Mouse (Mus musculus) forebrain, embryonic 13.5 days (tissue): Measurements from ENCODE around the gene Ccdc105. TPM values are rescaled to one million over a fixed set of nuclear protein-coding genes. Genes with fewer than 3 reads are reported as not detected.

ENCODE experiments used
- ATAC-seq: fragments of 200-750 bp; cut with Nextera tagmentation; 2 replicates; pipeline ENCODE4 v1.8.0; 2017
- H3K27ac ChIP-seq: fragments of 300-500 bp; sonication (generic); 2 replicates; pipeline ENCODE4 v1.5.1; 2015; ENCODE audit warnings: inconsistent platforms, mild to moderate bottlenecking, moderate library complexity
- H3K27me3 ChIP-seq: fragments of 300-500 bp; sonication (generic); 2 replicates; pipeline ENCODE4 v1.6.1; 2015; ENCODE audit warnings: mild to moderate bottlenecking, inconsistent platforms
- H3K36me3 ChIP-seq: fragments of 300-500 bp; sonication (generic); 2 replicates; pipeline ENCODE4 v1.6.1; 2015; ENCODE audit warnings: mild to moderate bottlenecking, inconsistent platforms; ENCODE audit not compliant: poor library complexity, severe bottlenecking
- H3K4me1 ChIP-seq: fragments of 300-500 bp; sonication (generic); 2 replicates; pipeline ENCODE4 v1.6.1; 2015; ENCODE audit warnings: inconsistent platforms
- H3K4me2 ChIP-seq: fragments of 300-500 bp; sonication (generic); 2 replicates; pipeline ENCODE4 v1.6.1; 2015; ENCODE audit warnings: inconsistent platforms, mild to moderate bottlenecking, moderate library complexity
- H3K4me3 ChIP-seq: fragments of 300-500 bp; sonication (generic); 2 replicates; pipeline ENCODE4 v1.5.1; 2015; ENCODE audit warnings: mild to moderate bottlenecking, inconsistent platforms
- H3K9ac ChIP-seq: fragments of 300-500 bp; sonication (generic); 2 replicates; pipeline ENCODE4 v1.6.1; 2015; ENCODE audit warnings: mild to moderate bottlenecking, inconsistent platforms
- H3K9me3 ChIP-seq: fragments of 300-500 bp; sonication (generic); replicated peaks from 2 replicates; pipeline ENCODE4 v1.6.1; 2016; ENCODE audit warnings: inconsistent platforms
- WGBS: fragments of 180-500 bp; shearing (Covaris S2); methylation state at CpG from one replicate; pipeline ENCODE4 v1.1.7; 2015; 5-methylcytosine and 5-hydroxymethylcytosine counted together
- polyA plus RNA-seq: library from polyadenylated mRNA; unstranded; fragments of >200 nt; fragmentation: Nextera tagmentation; extraction: Ambion mirVana; gene quantifications from 2 replicates; pipeline ENCODE4 v1.2.1, GENCODE M21; 2015

The Ccdc105 gene
- 0.13 and 0.21 TPM in 2 replicates for polyA plus RNA-seq

GRCm38 (mm10) chr10:78752452-78753191, at the start of gene Ccdc105:
TSS of gene Ccdc105 (minus strand) at chr10:78753065.
- ATAC-seq, result peak; percentile 97
- Histone ChIP-seq H3K4me2 (peak within 1 kb of the TSS; percentile 70), H3K36me3 (no peaks in the 10 kb centered on the region), H3K27me3 (0 out of 2 replicates have a peak, but pooled peaks cover 8% of the 10 kb centered on the region), H3K9me3 (no peaks in the 10 kb centered on the region), H3K4me1 (peaks cover under 1% of the 10 kb centered on the region), H3K9ac (peak within 1 kb of the TSS; percentile 76), H3K27ac (peak within 1 kb of the TSS; percentile 49), H3K4me3 (peak within 1 kb of the TSS; percentile 50)
- WGBS, result 1% methylated on average over 60 of the region's 61 CpGs

GRCm38 (mm10) chr10:78801449-78801848, 48.6 kb upstream of the Ccdc105 start:
- Histone ChIP-seq H3K27me3 (no peaks in the 10 kb centered on the region), H3K9ac (no peak overlapping the region), H3K4me2 (no peak overlapping the region), H3K4me1 (no peaks in the 10 kb centered on the region), H3K4me3 (no peak overlapping the region), H3K9me3 (no peaks in the 10 kb centered on the region), H3K27ac (no peak overlapping the region), H3K36me3 (no peaks in the 10 kb centered on the region)
- WGBS, result 84% methylated on average over 2 of the region's 2 CpGs
- no peak for ATAC-seq

- 24% methylated on average over 1 of the region's 1 CpGs for WGBS
- Histone ChIP-seq H3K27me3 (no peaks in the 10 kb centered on the region), H3K4me3 (no peak overlapping the region), H3K4me1 (peaks cover 7% of the 10 kb centered on the region; the same call in 1 of the 2 replicates), H3K4me2 (no peak overlapping the region), H3K36me3 (no peaks in the 10 kb centered on the region), H3K9ac (no peak overlapping the region), H3K9me3 (no peaks in the 10 kb centered on the region), H3K27ac (no peak overlapping the region)
- no peak for ATAC-seq
Measured at GRCm38 (mm10) chr10:78790561-78790960, 37.7 kb upstream of the Ccdc105 start.

GRCm38 (mm10) chr10:78787566-78788087, 34.8 kb upstream of the Ccdc105 start:
- H3K9me3 ChIP-seq, result no peaks in the 10 kb centered on the region
- H3K27ac ChIP-seq, result peak overlapping the region; percentile 76
- peaks cover 7% of the 10 kb centered on the region; the same call in 1 of the 2 replicates for H3K4me1 ChIP-seq
- H3K9ac ChIP-seq, result peak overlapping the region; percentile 73
- H3K27me3 ChIP-seq, result no peaks in the 10 kb centered on the region
- no peaks in the 10 kb centered on the region for H3K36me3 ChIP-seq
- H3K4me3 ChIP-seq, result peak overlapping the region; percentile 46
- peak overlapping the region; percentile 65 for H3K4me2 ChIP-seq
- ATAC-seq, result peak; percentile 97
- WGBS, result 8% methylated on average over 22 of the region's 22 CpGs

GRCm38 (mm10) chr10:78779981-78780651, 27.3 kb upstream of the Ccdc105 start, which contains the start of gene Slc1a6:
TSS of gene Slc1a6 (plus strand) at chr10:78780496.
- under 1% methylated on average over 25 of the region's 54 CpGs for whole genome bisulfite sequencing
- peak within 1 kb of the TSS; percentile 96 for H3K4me2 ChIP-seq
- no peak within 1 kb of the TSS for H3K27ac ChIP-seq
- H3K27me3 ChIP-seq, result no peaks in the 10 kb centered on the region
- ATAC-seq, result peak; percentile 89
- H3K36me3 ChIP-seq, result no peaks in the 10 kb centered on the region
- peak within 1 kb of the TSS; percentile 78 for H3K9ac ChIP-seq
- H3K9me3 ChIP-seq, result no peaks in the 10 kb centered on the region
- H3K4me1 ChIP-seq, result peaks cover 12% of the 10 kb centered on the region; the same call in 1 of the 2 replicates
- peak within 1 kb of the TSS; percentile 57 for H3K4me3 ChIP-seq

- no peak overlapping the region for H3K27ac ChIP-seq
- H3K4me3 ChIP-seq, result peak overlapping the region; percentile 57
- H3K4me1 ChIP-seq, result peaks cover 12% of the 10 kb centered on the region; the same call in 1 of the 2 replicates
- no peak for ATAC-seq
- no peaks in the 10 kb centered on the region for H3K27me3 ChIP-seq
- no peaks in the 10 kb centered on the region for H3K36me3 ChIP-seq
- peak overlapping the region; percentile 96 for H3K4me2 ChIP-seq
- H3K9me3 ChIP-seq, result no peaks in the 10 kb centered on the region
- WGBS, result 70% methylated on average over 9 of the region's 9 CpGs
- peak overlapping the region; percentile 78; the same call in 1 of the 2 replicates for H3K9ac ChIP-seq
Measured at GRCm38 (mm10) chr10:78779527-78779926, 26.7 kb upstream of the Ccdc105 start.

GRCm38 (mm10) chr10:78775830-78776229, 23.0 kb upstream of the Ccdc105 start:
- no peaks in the 10 kb centered on the region for H3K27me3 ChIP-seq
- H3K9me3 ChIP-seq, result no peaks in the 10 kb centered on the region
- 30% methylated on average over 4 of the region's 4 CpGs for WGBS
- H3K27ac ChIP-seq, result no peak overlapping the region
- no peak overlapping the region for H3K9ac ChIP-seq
- ATAC-seq, result no peak
- no peaks in the 10 kb centered on the region for H3K36me3 ChIP-seq
- peaks cover 10% of the 10 kb centered on the region; the same call in 1 of the 2 replicates for H3K4me1 ChIP-seq
- H3K4me3 ChIP-seq, result no peak overlapping the region
- H3K4me2 ChIP-seq, result no peak overlapping the region

GRCm38 (mm10) chr10:78765570-78765969, 12.7 kb upstream of the Ccdc105 start:
- H3K4me3 ChIP-seq, result no peak overlapping the region
- H3K9ac ChIP-seq, result no peak overlapping the region
- peaks cover 4% of the 10 kb centered on the region; the same call in 1 of the 2 replicates for H3K9me3 ChIP-seq
- H3K4me2 ChIP-seq, result no peak overlapping the region
- H3K36me3 ChIP-seq, result no peaks in the 10 kb centered on the region
- H3K27me3 ChIP-seq, result no peaks in the 10 kb centered on the region
- no peak for ATAC-seq
- no peaks in the 10 kb centered on the region for H3K4me1 ChIP-seq
- H3K27ac ChIP-seq, result no peak overlapping the region
- WGBS, result 88% methylated on average over 1 of the region's 1 CpGs

GRCm38 (mm10) chr10:78756021-78756420, 3.2 kb upstream of the Ccdc105 start:
- Histone ChIP-seq H3K4me1 (no peaks in the 10 kb centered on the region), H3K36me3 (no peaks in the 10 kb centered on the region), H3K4me2 (no peak overlapping the region), H3K9me3 (no peaks in the 10 kb centered on the region), H3K27ac (no peak overlapping the region), H3K27me3 (no peaks in the 10 kb centered on the region), H3K9ac (no peak overlapping the region), H3K4me3 (no peak overlapping the region)
- no peak for ATAC-seq
- WGBS, result 30% methylated on average over 6 of the region's 6 CpGs

GRCm38 (mm10) chr10:78748946-78749345, 3.9 kb downstream of the Ccdc105 start:
- WGBS, result 94% methylated on average over 6 of the region's 6 CpGs
- Histone ChIP-seq H3K27me3 (peaks cover 12% of the 10 kb centered on the region; the same call in 1 of the 2 replicates), H3K4me2 (no peak overlapping the region), H3K36me3 (no peaks in the 10 kb centered on the region), H3K9ac (no peak overlapping the region), H3K4me3 (no peak overlapping the region), H3K4me1 (peaks cover 9% of the 10 kb centered on the region), H3K9me3 (no peaks in the 10 kb centered on the region), H3K27ac (no peak overlapping the region)
- no peak for ATAC-seq

- Histone ChIP-seq H3K4me2 (no peak overlapping the region), H3K4me3 (no peak overlapping the region), H3K9ac (no peak overlapping the region), H3K27ac (no peak overlapping the region), H3K9me3 (no peaks in the 10 kb centered on the region), H3K4me1 (peaks cover 9% of the 10 kb centered on the region), H3K36me3 (no peaks in the 10 kb centered on the region), H3K27me3 (peaks cover 15% of the 10 kb centered on the region; the same call in 1 of the 2 replicates)
- no peak for ATAC-seq
- 81% methylated on average over 13 of the region's 13 CpGs for WGBS
Measured at GRCm38 (mm10) chr10:78748161-78748560, 4.7 kb downstream of the Ccdc105 start.
